Mouse (Mus musculus): ENCODE results near the gene Apoc4.
A peak's percentile ranks its signal among the peaks of the same experiment; 100 is the strongest.

The Apoc4 gene

DNA sequence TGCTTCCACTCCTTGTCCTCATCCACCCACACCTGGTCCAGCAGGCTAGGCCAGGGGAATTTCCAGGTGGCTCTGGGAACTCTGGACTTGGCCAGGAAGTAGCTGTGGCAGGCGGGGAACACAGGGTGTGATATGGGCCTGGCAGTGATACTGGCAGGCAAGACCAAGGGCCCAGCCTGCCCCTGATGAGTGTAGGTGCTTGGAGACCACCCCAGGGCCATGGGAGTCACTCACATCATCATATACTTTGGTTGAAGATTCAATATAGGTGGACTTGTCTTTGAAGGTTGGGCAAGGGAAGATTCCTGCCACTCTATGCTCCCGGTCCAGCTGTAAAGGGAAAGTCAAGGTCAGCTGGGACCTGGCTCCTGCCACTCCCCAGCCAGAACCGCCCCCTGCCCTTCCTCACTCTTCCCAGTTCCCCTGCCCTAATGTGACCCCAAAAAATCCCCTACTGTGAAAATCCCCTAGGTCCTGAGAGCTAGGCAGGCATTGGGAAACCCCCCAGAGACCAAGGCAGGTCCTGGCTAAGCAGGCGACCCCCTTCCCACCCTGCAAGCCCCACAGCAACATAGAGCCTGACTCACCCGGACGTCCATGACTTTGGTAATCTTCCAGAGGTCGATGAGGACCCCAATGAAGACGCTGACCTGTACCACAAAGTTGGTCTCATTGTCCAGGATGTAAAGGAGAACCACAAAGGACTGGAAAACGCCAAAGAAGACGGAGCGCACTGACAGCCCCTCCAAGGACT is 46.0 kb downstream of the Apoc4 start:
- peaks cover 22% of the 10 kb centered on the region for H3K36me3 ChIP-seq (ENCODE audit: control insufficient read depth, insufficient read depth, low read length, poor library complexity, severe bottlenecking)
- DNase-seq (ENCODE audit: low read depth, low spot score), result no peak
- H3K27me3 ChIP-seq (ENCODE audit: control insufficient read depth, insufficient read depth, low read length, poor library complexity, severe bottlenecking), result no peaks in the 10 kb centered on the region

DNA sequence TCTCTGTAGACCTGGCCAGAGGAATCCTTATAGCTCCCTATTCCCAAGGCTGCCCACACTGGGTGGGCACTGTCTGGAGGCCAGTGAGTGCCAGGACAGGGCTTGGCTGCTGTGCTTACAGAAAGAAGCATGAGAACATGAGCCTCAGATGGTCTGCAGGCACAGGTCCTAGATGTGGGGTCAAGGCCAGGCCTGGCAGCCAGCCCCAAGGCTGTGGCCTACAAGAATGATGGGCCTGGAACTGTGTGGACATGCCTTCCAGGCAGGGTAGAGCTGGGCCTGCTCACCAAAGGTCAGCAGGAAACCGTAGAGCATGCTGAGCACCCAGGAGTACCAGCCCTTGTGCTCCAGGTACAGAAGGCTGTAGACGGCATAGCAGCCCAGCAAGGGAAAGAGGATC is 46.7 kb downstream of the Apoc4 start:
- no peaks in the 10 kb centered on the region for H3K27me3 ChIP-seq (ENCODE audit: control insufficient read depth, insufficient read depth, low read length, poor library complexity, severe bottlenecking)
- peaks cover 22% of the 10 kb centered on the region for H3K36me3 ChIP-seq (ENCODE audit: control insufficient read depth, insufficient read depth, low read length, poor library complexity, severe bottlenecking)
- no peak for DNase-seq (ENCODE audit: low read depth, low spot score)

GRCm38 (mm10) chr7:19633855-19634254 is 47.4 kb downstream of the Apoc4 start:
- H3K36me3 ChIP-seq (ENCODE audit: control insufficient read depth, insufficient read depth, low read length, poor library complexity, severe bottlenecking), result peaks cover 22% of the 10 kb centered on the region
- DNase-seq (ENCODE audit: low read depth, low spot score), result no peak
- no peaks in the 10 kb centered on the region for H3K27me3 ChIP-seq (ENCODE audit: control insufficient read depth, insufficient read depth, low read length, poor library complexity, severe bottlenecking)

- Histone ChIP-seq H3K36me3 (ENCODE audit: control insufficient read depth, insufficient read depth, low read length, poor library complexity, severe bottlenecking) (peaks cover 16% of the 10 kb centered on the region), H3K27me3 (ENCODE audit: control insufficient read depth, insufficient read depth, low read length, poor library complexity, severe bottlenecking) (no peaks in the 10 kb centered on the region)
- DNase-seq (ENCODE audit: low read depth, low spot score), result no peak
Observed at GRCm38 (mm10) chr7:19633197-19633596, 48.1 kb downstream of the Apoc4 start.

DNA sequence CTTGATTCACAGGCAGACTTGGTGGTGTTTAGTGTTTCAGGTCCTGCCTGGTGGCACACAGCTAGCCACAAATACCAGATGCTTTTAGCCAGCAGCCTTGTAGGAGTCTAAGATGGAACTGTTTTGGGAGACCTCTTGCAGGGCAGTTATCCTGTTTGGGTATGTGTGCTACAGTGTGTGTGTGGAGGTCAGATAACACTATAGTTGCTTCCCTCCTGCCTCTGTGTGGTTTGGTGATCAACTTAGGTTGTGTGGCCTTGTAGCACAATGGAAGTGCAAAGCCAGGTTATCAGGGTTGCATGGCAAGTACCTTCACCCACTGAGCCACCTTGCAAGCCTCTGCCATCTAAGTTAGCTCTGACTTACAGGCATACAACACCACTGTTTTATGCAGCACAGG is 48.6 kb downstream of the Apoc4 start:
- DNase-seq (ENCODE audit: low read depth, low spot score), result no peak
- no peaks in the 10 kb centered on the region for H3K27me3 ChIP-seq (ENCODE audit: control insufficient read depth, insufficient read depth, low read length, poor library complexity, severe bottlenecking)
- peaks cover 11% of the 10 kb centered on the region for H3K36me3 ChIP-seq (ENCODE audit: control insufficient read depth, insufficient read depth, low read length, poor library complexity, severe bottlenecking)

- no peak for DNase-seq (ENCODE audit: low read depth, low spot score)
- no peaks in the 10 kb centered on the region for H3K27me3 ChIP-seq (ENCODE audit: control insufficient read depth, insufficient read depth, low read length, poor library complexity, severe bottlenecking)
- peaks cover 11% of the 10 kb centered on the region for H3K36me3 ChIP-seq (ENCODE audit: control insufficient read depth, insufficient read depth, low read length, poor library complexity, severe bottlenecking)
Observed at GRCm38 (mm10) chr7:19632275-19632674, 49.0 kb downstream of the Apoc4 start.

DNA sequence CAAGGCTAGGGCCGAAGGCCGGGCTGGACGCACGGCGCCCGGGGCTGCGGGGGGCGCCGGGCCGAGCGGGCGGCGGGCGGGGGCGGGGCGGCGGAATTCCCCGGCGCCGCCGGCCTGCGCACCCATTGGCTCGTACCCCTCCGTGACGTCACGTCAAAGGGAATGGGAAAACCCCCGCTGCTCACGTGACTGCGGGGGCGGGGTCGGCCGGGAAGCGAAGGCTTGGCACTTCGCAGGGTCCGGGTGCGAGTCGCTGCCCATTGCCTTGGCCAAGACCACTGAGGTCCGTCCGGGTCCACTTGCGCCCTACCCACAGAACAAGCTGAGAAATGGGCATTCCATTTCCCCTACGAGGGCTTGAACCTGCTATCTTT is 51.9 kb downstream of the Apoc4 start, which contains the start of gene Relb:
Gene Relb, minus strand, starts transcription at position 78 of the 374 bp plus-strand sequence.
- Histone ChIP-seq H3K36me3 (ENCODE audit: control insufficient read depth, insufficient read depth, low read length, poor library complexity, severe bottlenecking) (peaks cover 14% of the 10 kb centered on the region), H3K27me3 (ENCODE audit: control insufficient read depth, insufficient read depth, low read length, poor library complexity, severe bottlenecking) (no peaks in the 10 kb centered on the region)
- peak; percentile 96 for DNase-seq (ENCODE audit: low read depth, low spot score)

GRCm38 (mm10) chr7:19628536-19629360 is 52.5 kb downstream of the Apoc4 start:
- Histone ChIP-seq H3K27me3 (ENCODE audit: control insufficient read depth, insufficient read depth, low read length, poor library complexity, severe bottlenecking) (no peaks in the 10 kb centered on the region; the same call in 1 of the 2 replicates), H3K36me3 (ENCODE audit: control insufficient read depth, insufficient read depth, low read length, poor library complexity, severe bottlenecking) (peaks cover 18% of the 10 kb centered on the region)
- peak; percentile 99 for DNase-seq (ENCODE audit: low read depth, low spot score)

DNA sequence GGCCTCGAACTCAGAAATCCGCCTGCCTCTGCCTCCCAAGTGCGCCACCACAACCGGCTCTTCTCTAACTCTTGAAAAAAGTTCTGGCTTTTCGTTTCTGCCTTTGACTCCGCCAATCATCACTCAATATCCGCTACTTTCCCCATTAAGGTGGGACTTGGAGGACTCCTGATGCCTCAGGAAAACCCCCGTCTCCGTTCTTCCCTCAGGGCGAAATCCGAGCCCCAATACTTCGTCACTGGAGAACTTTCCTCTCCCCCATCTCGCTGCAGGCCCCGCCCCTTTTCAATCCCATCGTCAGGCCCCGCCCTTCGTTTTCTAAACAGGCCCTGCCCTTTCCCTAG is 53.1 kb downstream of the Apoc4 start:
- no peak for DNase-seq (ENCODE audit: low read depth, low spot score)
- peaks cover 16% of the 10 kb centered on the region for H3K36me3 ChIP-seq (ENCODE audit: control insufficient read depth, insufficient read depth, low read length, poor library complexity, severe bottlenecking)

More for the DNA sequence above, 53.1 kb downstream of the Apoc4 start:
- no peaks in the 10 kb centered on the region; the same call in 1 of the 2 replicates for H3K27me3 ChIP-seq (ENCODE audit: control insufficient read depth, insufficient read depth, low read length, poor library complexity, severe bottlenecking)

Data from splenic B cell, adult 2 months (primary cell).